Mouse (Mus musculus) gonadal fat pad, adult 2 months (tissue): Measurements from ENCODE around the gene Olfr1307. TPM values are rescaled to one million over a fixed set of nuclear protein-coding genes. Genes with fewer than 3 reads are reported as not detected.

Experiments used
- DNase-seq: peaks from one replicate; pipeline ENCODE4 v3.0.0-alpha.2; 2012; ENCODE audit warnings: low read depth
- polyA plus RNA-seq: library from polyadenylated mRNA; depleted of rRNA; stranded (reverse); fragments of >200 nt; gene quantifications from 2 replicates; pipeline ENCODE4 v1.2.3, GENCODE M21; 2012; rRNA removed

The Olfr1307 gene
- polyA plus RNA-seq = not detected in 2 replicates

GRCm38 (mm10) chr2:111949340-111949739, at the start of gene Olfr1307:
Gene Olfr1307 (minus strand): TSS chr2:111949440.
- DNase-seq = no peak

GRCm38 (mm10) chr2:111990181-111990580, 40.9 kb upstream of the Olfr1307 start, which contains the start of gene Olfr1309:
Gene Olfr1309 (minus strand): TSS chr2:111990281.
- DNase-seq = no peak

GRCm38 (mm10) chr2:111964844-111965243, 15.6 kb upstream of the Olfr1307 start, which contains the start of gene Olfr1308:
Gene Olfr1308 (minus strand): TSS chr2:111964944.
- no peak for DNase-seq

GRCm38 (mm10) chr2:111916171-111916570, 33.1 kb downstream of the Olfr1307 start, which contains the start of gene Olfr1306:
Gene Olfr1306 (minus strand): TSS chr2:111916271.
- DNase-seq = no peak

Other genes starting within 250 kb of the Olfr1307 start
- not detected in 2 replicates for gene Olfr1301, start 198.4 kb downstream of the Olfr1307 start, polyA plus RNA-seq
- not detected in 2 replicates for gene Olfr1302, start 172.0 kb downstream of the Olfr1307 start, polyA plus RNA-seq
- gene Olfr1303, start 129.1 kb downstream of the Olfr1307 start, polyA plus RNA-seq = not detected in 2 replicates
- gene Olfr1305, start 72.3 kb downstream of the Olfr1307 start, polyA plus RNA-seq = not detected in 2 replicates
- not detected in 2 replicates for gene Olfr1306, start 33.2 kb downstream of the Olfr1307 start, polyA plus RNA-seq
- gene Olfr1308, start 15.5 kb upstream of the Olfr1307 start, polyA plus RNA-seq = not detected in 2 replicates
- gene Olfr1309, start 40.8 kb upstream of the Olfr1307 start, polyA plus RNA-seq = not detected in 2 replicates
- gene Olfr1310, start 63.3 kb upstream of the Olfr1307 start, polyA plus RNA-seq = not detected in 2 replicates
- not detected in 2 replicates for gene Olfr1311, start 75.0 kb upstream of the Olfr1307 start, polyA plus RNA-seq
- gene Olfr1312, start 100.8 kb upstream of the Olfr1307 start, polyA plus RNA-seq = not detected in 2 replicates
- gene Olfr1313, start 128.4 kb upstream of the Olfr1307 start, polyA plus RNA-seq = not detected in 2 replicates
- not detected in 2 replicates for gene Olfr1314, start 147.3 kb upstream of the Olfr1307 start, polyA plus RNA-seq
- gene Olfr1315-ps1, start 166.0 kb upstream of the Olfr1307 start, polyA plus RNA-seq = not detected in 2 replicates
- not detected in 2 replicates for gene Olfr1316, start 185.5 kb upstream of the Olfr1307 start, polyA plus RNA-seq
- gene Olfr1317, start 190.9 kb upstream of the Olfr1307 start, polyA plus RNA-seq = not detected in 2 replicates
- not detected in 2 replicates for gene Olfr1318, start 204.8 kb upstream of the Olfr1307 start, polyA plus RNA-seq